Mouse (Mus musculus): ENCODE measurements around the gene Xlr5a. TPM values are rescaled to one million over a fixed set of nuclear protein-coding genes. Genes with fewer than 3 reads are reported as not detected.
"Not testable (repeated sequence)": the region's sequence is repeated elsewhere in the genome, so short reads cannot be mapped to it uniquely, and the experiment has no call there.

The Xlr5a gene
- not detected for polyA plus RNA-seq (2012; fragmentation: generic; extraction: Trizol)
- long read RNA-seq, experiment 1 = 0 reads
- long read RNA-seq, experiment 2 = 0 reads

GRCm38 (mm10) chrX:73292876-73293275 lies at the start of gene Xlr5a, which contains the start of gene Xlr5c:
Gene Xlr5a (minus strand): TSS chrX:73292976.
Gene Xlr5c (minus strand): TSS chrX:73292976.
- not testable (repeated sequence) for H3K27me3 ChIP-seq (ENCODE audit: control insufficient read depth, insufficient read depth, insufficient read length); H3K79me3 ChIP-seq (ENCODE audit: low read depth)

GRCm38 (mm10) chrX:73342483-73342895 lies 49.7 kb upstream of the Xlr5a start, which contains the start of gene Zfp275:
Gene Zfp275 (plus strand): TSS chrX:73342621.
- TF ChIP-seq CEBPB (IDR thresholded peaks at IDR 0.05; ENCODE audit: low read depth) = no peak
- TF ChIP-seq CTCF (IDR thresholded peaks at IDR 0.05; ENCODE audit: control insufficient read depth, insufficient read depth, insufficient read length) = no peak
- no peak for TF ChIP-seq FOSL1 (IDR thresholded peaks at IDR 0.05; ENCODE audit: insufficient read depth, low read length, poor library complexity, severe bottlenecking)
- no peak for TF ChIP-seq USF1 (IDR thresholded peaks at IDR 0.05; ENCODE audit: low read depth)
- no peak for TF ChIP-seq MYOG (IDR thresholded peaks at IDR 0.05; ENCODE audit: control insufficient read depth, extremely low read depth, insufficient read length)
- TF ChIP-seq MAX (IDR thresholded peaks at IDR 0.05) = no peak
- no peak for TF ChIP-seq MYOD1 (IDR thresholded peaks at IDR 0.05; ENCODE audit: control insufficient read depth, insufficient read length, low read depth)
- Histone ChIP-seq H3K79me3 (ENCODE audit: low read depth) (peaks cover 12% of the 10 kb centered on the region), H3K79me2 (ENCODE audit: control insufficient read depth, insufficient read depth) (peaks cover 40% of the 10 kb centered on the region), H3K4me3 (ENCODE audit: insufficient read depth, poor library complexity, severe bottlenecking) (peak within 1 kb of the TSS; percentile 43), H3K36me3 (ENCODE audit: control insufficient read depth, insufficient read depth) (peaks cover 4% of the 10 kb centered on the region), H3K27me3 (ENCODE audit: control insufficient read depth, insufficient read depth, insufficient read length) (no peaks in the 10 kb centered on the region), H3ac (ENCODE audit: control insufficient read depth, insufficient read length, low read depth) (peak within 1 kb of the TSS; percentile 97)

More at GRCm38 (mm10) chrX:73292876-73293275, at the start of gene Xlr5a, which contains the start of gene Xlr5c:
- H3K4me3 ChIP-seq (ENCODE audit: insufficient read depth, poor library complexity, severe bottlenecking); H3K79me2 ChIP-seq (ENCODE audit: control insufficient read depth, insufficient read depth); H3K36me3 ChIP-seq (ENCODE audit: control insufficient read depth, insufficient read depth); H3ac ChIP-seq (ENCODE audit: control insufficient read depth, insufficient read length, low read depth): not testable (repeated sequence)

- H3K79me3 ChIP-seq (ENCODE audit: low read depth) = peaks cover 11% of the 10 kb centered on the region
- H3K27me3 ChIP-seq (ENCODE audit: control insufficient read depth, insufficient read depth, insufficient read length) = no peaks in the 10 kb centered on the region
- H3K4me3 ChIP-seq (ENCODE audit: insufficient read depth, poor library complexity, severe bottlenecking) = no peak overlapping the region
- TF ChIP-seq MYOD1 (IDR thresholded peaks at IDR 0.05; ENCODE audit: control insufficient read depth, insufficient read length, low read depth) (no peak), CEBPB (IDR thresholded peaks at IDR 0.05; ENCODE audit: low read depth) (no peak), MAX (IDR thresholded peaks at IDR 0.05) (no peak), CTCF (IDR thresholded peaks at IDR 0.05; ENCODE audit: control insufficient read depth, insufficient read depth, insufficient read length) (no peak), MYOG (IDR thresholded peaks at IDR 0.05; ENCODE audit: control insufficient read depth, extremely low read depth, insufficient read length) (no peak), FOSL1 (IDR thresholded peaks at IDR 0.05; ENCODE audit: insufficient read depth, low read length, poor library complexity, severe bottlenecking) (no peak), USF1 (IDR thresholded peaks at IDR 0.05; ENCODE audit: low read depth) (no peak)
- no peak overlapping the region for H3ac ChIP-seq (ENCODE audit: control insufficient read depth, insufficient read length, low read depth)
- peaks cover 36% of the 10 kb centered on the region for H3K79me2 ChIP-seq (ENCODE audit: control insufficient read depth, insufficient read depth)
- H3K36me3 ChIP-seq (ENCODE audit: control insufficient read depth, insufficient read depth) = peaks cover 4% of the 10 kb centered on the region
Observed at GRCm38 (mm10) chrX:73342068-73342467, 49.3 kb upstream of the Xlr5a start.

GRCm38 (mm10) chrX:73341473-73341872 lies 48.7 kb upstream of the Xlr5a start:
- no peak for TF ChIP-seq MAX (IDR thresholded peaks at IDR 0.05)
- no peak for TF ChIP-seq CEBPB (IDR thresholded peaks at IDR 0.05; ENCODE audit: low read depth)
- TF ChIP-seq MYOG (IDR thresholded peaks at IDR 0.05; ENCODE audit: control insufficient read depth, extremely low read depth, insufficient read length) = no peak
- no peak for TF ChIP-seq CTCF (IDR thresholded peaks at IDR 0.05; ENCODE audit: control insufficient read depth, insufficient read depth, insufficient read length)
- no peak for TF ChIP-seq USF1 (IDR thresholded peaks at IDR 0.05; ENCODE audit: low read depth)
- Histone ChIP-seq H3K27me3 (ENCODE audit: control insufficient read depth, insufficient read depth, insufficient read length) (no peaks in the 10 kb centered on the region), H3K4me3 (ENCODE audit: insufficient read depth, poor library complexity, severe bottlenecking) (no peak overlapping the region), H3K79me3 (ENCODE audit: low read depth) (peaks cover 11% of the 10 kb centered on the region), H3K36me3 (ENCODE audit: control insufficient read depth, insufficient read depth) (peaks cover 4% of the 10 kb centered on the region), H3ac (ENCODE audit: control insufficient read depth, insufficient read length, low read depth) (no peak overlapping the region), H3K79me2 (ENCODE audit: control insufficient read depth, insufficient read depth) (peaks cover 32% of the 10 kb centered on the region)

- no peak within 1 kb of the TSS for H3ac ChIP-seq (ENCODE audit: control insufficient read depth, insufficient read length, low read depth)
- no peaks in the 10 kb centered on the region for H3K27me3 ChIP-seq (ENCODE audit: control insufficient read depth, insufficient read depth, insufficient read length)
- H3K4me3 ChIP-seq (ENCODE audit: insufficient read depth, poor library complexity, severe bottlenecking) = no peak within 1 kb of the TSS
- no peaks in the 10 kb centered on the region for H3K79me3 ChIP-seq (ENCODE audit: low read depth)
- no peak for TF ChIP-seq MYOG (IDR thresholded peaks at IDR 0.05; ENCODE audit: control insufficient read depth, extremely low read depth, insufficient read length)
- no peak for TF ChIP-seq CTCF (IDR thresholded peaks at IDR 0.05; ENCODE audit: control insufficient read depth, insufficient read depth, insufficient read length)
- no peak for TF ChIP-seq MAX (IDR thresholded peaks at IDR 0.05)
- no peak for TF ChIP-seq MYOD1 (IDR thresholded peaks at IDR 0.05; ENCODE audit: control insufficient read depth, insufficient read length, low read depth)
- TF ChIP-seq USF1 (IDR thresholded peaks at IDR 0.05; ENCODE audit: low read depth) = no peak
- TF ChIP-seq FOSL1 (IDR thresholded peaks at IDR 0.05; ENCODE audit: insufficient read depth, low read length, poor library complexity, severe bottlenecking) = no peak
- no peak for TF ChIP-seq CEBPB (IDR thresholded peaks at IDR 0.05; ENCODE audit: low read depth)
- H3K36me3 ChIP-seq (ENCODE audit: control insufficient read depth, insufficient read depth) = no peaks in the 10 kb centered on the region
- no peaks in the 10 kb centered on the region for H3K79me2 ChIP-seq (ENCODE audit: control insufficient read depth, insufficient read depth)
Observed at GRCm38 (mm10) chrX:73336740-73337139, 44.0 kb upstream of the Xlr5a start, which contains the start of gene Gm45015. Gene Gm45015 (minus strand): TSS chrX:73336840.

GRCm38 (mm10) chrX:73333548-73333947 lies 40.8 kb upstream of the Xlr5a start:
- Histone ChIP-seq H3K27me3 (ENCODE audit: control insufficient read depth, insufficient read depth, insufficient read length) (no peaks in the 10 kb centered on the region), H3K36me3 (ENCODE audit: control insufficient read depth, insufficient read depth) (no peaks in the 10 kb centered on the region), H3ac (ENCODE audit: control insufficient read depth, insufficient read length, low read depth) (no peak overlapping the region), H3K79me2 (ENCODE audit: control insufficient read depth, insufficient read depth) (no peaks in the 10 kb centered on the region), H3K79me3 (ENCODE audit: low read depth) (no peaks in the 10 kb centered on the region), H3K4me3 (ENCODE audit: insufficient read depth, poor library complexity, severe bottlenecking) (no peak overlapping the region)
- TF ChIP-seq USF1 (IDR thresholded peaks at IDR 0.05; ENCODE audit: low read depth) (no peak), MAX (IDR thresholded peaks at IDR 0.05) (no peak), FOSL1 (IDR thresholded peaks at IDR 0.05; ENCODE audit: insufficient read depth, low read length, poor library complexity, severe bottlenecking) (no peak), CEBPB (IDR thresholded peaks at IDR 0.05; ENCODE audit: low read depth) (no peak), CTCF (IDR thresholded peaks at IDR 0.05; ENCODE audit: control insufficient read depth, insufficient read depth, insufficient read length) (no peak), MYOD1 (IDR thresholded peaks at IDR 0.05; ENCODE audit: control insufficient read depth, insufficient read length, low read depth) (no peak), MYOG (IDR thresholded peaks at IDR 0.05; ENCODE audit: control insufficient read depth, extremely low read depth, insufficient read length) (no peak)
